Mouse (Mus musculus) stomach, postnatal 0 days (tissue): ENCODE data around the gene Rpl7a.

Experiments
- CTCF ChIP-seq: IDR thresholded peaks from 2 replicates; pipeline ENCODE4 v1.5.1; 2016; ENCODE audit warnings: antibody characterized with exemption, low read depth, mild to moderate bottlenecking, moderate library complexity
- EP300 ChIP-seq: optimal IDR thresholded peaks from 2 replicates; pipeline ENCODE3; 2016; ENCODE audit warnings: antibody characterized with exemption

GRCm38 (mm10) chr2:26905936-26906335, 4.6 kb upstream of the Rpl7a start:
- TF ChIP-seq CTCF: no peak
- TF ChIP-seq EP300: no peak
